Mouse (Mus musculus) left cerebral cortex, adult 18-20 months (tissue): ENCODE measurements around the gene Rpl37. TPM values are rescaled to one million over a fixed set of nuclear protein-coding genes. Genes with fewer than 3 reads are reported as not detected.
"Not testable (repeated sequence)": the region's sequence is repeated elsewhere in the genome, so short reads cannot be mapped to it uniquely, and the experiment has no call there.

Experiments
- DNase-seq, 2 experiments: peaks; one replicate each; pipeline ENCODE4 v3.0.0; 2021 to 2022; ENCODE audit warnings: low spot score in 2 of 2, mixed read lengths in 1 of 2
- total RNA-seq, 2 experiments: library from RNA; stranded (reverse); gene quantifications; 2 replicates each; pipeline ENCODE4 v1.2.3; 2021

The Rpl37 gene
- total RNA-seq, 2 experiments from 2014 or later: 308 to 322 TPM

- no peak for DNase-seq
Measured at GRCm38 (mm10) chr15:5121535-5122313, 5.3 kb downstream of the Rpl37 start.

GRCm38 (mm10) chr15:5126456-5126855 lies 10.0 kb downstream of the Rpl37 start:
- no peak for DNase-seq

GRCm38 (mm10) chr15:5127487-5127886 lies 11.0 kb downstream of the Rpl37 start:
- no peak for DNase-seq

- DNase-seq: no peak
Measured at GRCm38 (mm10) chr15:5128176-5128940, 11.9 kb downstream of the Rpl37 start.

GRCm38 (mm10) chr15:5129111-5129805 lies 12.8 kb downstream of the Rpl37 start:
- no peak for DNase-seq

- DNase-seq: not testable (repeated sequence)
Measured at GRCm38 (mm10) chr15:5130887-5131668, 14.6 kb downstream of the Rpl37 start.

GRCm38 (mm10) chr15:5133301-5133700 lies 16.9 kb downstream of the Rpl37 start:
- DNase-seq: no peak

GRCm38 (mm10) chr15:5134179-5134578 lies 17.7 kb downstream of the Rpl37 start:
- no peak for DNase-seq

- no peak for DNase-seq
Measured at GRCm38 (mm10) chr15:5134945-5135483, 18.6 kb downstream of the Rpl37 start.

GRCm38 (mm10) chr15:5138021-5138856 lies 21.8 kb downstream of the Rpl37 start:
- no peak for DNase-seq

GRCm38 (mm10) chr15:5139366-5139765 lies 22.9 kb downstream of the Rpl37 start:
- DNase-seq: no peak

GRCm38 (mm10) chr15:5139863-5140262 lies 23.4 kb downstream of the Rpl37 start:
- no peak for DNase-seq

GRCm38 (mm10) chr15:5140357-5140756 lies 23.9 kb downstream of the Rpl37 start:
- DNase-seq: no peak

GRCm38 (mm10) chr15:5142047-5142446 lies 25.6 kb downstream of the Rpl37 start:
- DNase-seq: no peak

- DNase-seq: no peak
Measured at GRCm38 (mm10) chr15:5142714-5143113, 26.3 kb downstream of the Rpl37 start.

GRCm38 (mm10) chr15:5143361-5144020 lies 27.0 kb downstream of the Rpl37 start, which contains the start of gene Prkaa1:
Gene Prkaa1 (plus strand): TSS chr15:5143861.
- DNase-seq: peak; percentile 54 to 76

GRCm38 (mm10) chr15:5144021-5144778 lies 27.8 kb downstream of the Rpl37 start:
- DNase-seq: peak; percentile 47 to 71

GRCm38 (mm10) chr15:5145196-5145945 lies 28.9 kb downstream of the Rpl37 start:
- DNase-seq: no peak
